Mouse (Mus musculus) erythroid progenitor cell, adult 5-6 weeks (primary cell): ENCODE data around the gene Tmtc4. TPM values are rescaled to one million over a fixed set of nuclear protein-coding genes. Genes with fewer than 3 reads are reported as not detected.
A peak's percentile ranks its signal among the peaks of the same experiment; 100 is the strongest.

ENCODE experiments used
- ATAC-seq: replicated peaks from 2 replicates; pipeline ENCODE4 v1.8.0; 2016; ENCODE audit warnings: moderate number of reproducible peaks, mild to moderate bottlenecking, moderate TSS enrichment, inconsistent platforms; ENCODE audit not compliant: poor library complexity, low FRiP score, severe bottlenecking
- total RNA-seq, 2 experiments: library from RNA; stranded (forward) in 1 of 2; stranded (reverse) in 1 of 2; fragments of 150-400 nt in 1 of 2; fragments of 186-747, 209-891 nt in 1 of 2; gene quantifications; 2 replicates each; pipeline versions ENCODE4 v1.2.3 to v1.2.4; 2015 to 2017; ENCODE audit warnings: low replicate concordance in 2 of 2

Gene Tmtc4
- total RNA-seq, 2 experiments from 2014 or later, result 15.9 TPM; not detected in 1

DNA sequence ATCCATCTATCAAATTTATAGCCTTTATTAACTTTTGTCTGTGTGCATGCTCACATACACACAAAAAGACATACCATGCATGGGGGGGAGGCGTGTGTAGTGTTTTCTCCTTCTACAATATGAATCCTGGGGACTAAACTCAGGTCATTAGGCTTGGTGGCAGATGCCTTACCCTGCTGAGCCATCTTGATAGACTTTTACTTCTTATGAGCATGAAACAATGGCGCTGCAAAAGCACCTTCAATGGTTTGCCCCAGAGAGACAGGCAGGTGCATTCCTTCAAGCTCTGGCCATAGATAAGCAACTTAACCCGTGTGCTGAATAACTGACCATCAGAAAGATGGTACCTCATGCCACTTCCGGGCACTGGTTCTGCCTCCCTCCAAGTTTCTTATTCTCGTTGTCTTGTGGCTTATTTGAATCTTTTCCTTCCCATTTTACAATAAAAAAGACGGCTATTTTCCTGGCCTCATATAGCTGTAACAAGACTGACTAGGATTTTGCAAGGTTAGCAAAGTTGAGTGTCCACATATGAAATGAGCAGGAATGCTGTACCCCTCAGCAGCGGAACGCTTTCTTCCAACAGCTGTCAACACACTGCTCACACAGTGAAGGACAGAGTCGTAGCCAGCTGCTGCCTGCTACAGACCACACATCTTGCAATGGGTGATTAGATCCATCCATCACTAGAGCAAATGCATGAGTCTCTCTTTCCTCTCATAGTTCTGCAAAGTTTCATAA, 6.6 kb downstream of the Tmtc4 start:
- ATAC-seq, result no peak

DNA sequence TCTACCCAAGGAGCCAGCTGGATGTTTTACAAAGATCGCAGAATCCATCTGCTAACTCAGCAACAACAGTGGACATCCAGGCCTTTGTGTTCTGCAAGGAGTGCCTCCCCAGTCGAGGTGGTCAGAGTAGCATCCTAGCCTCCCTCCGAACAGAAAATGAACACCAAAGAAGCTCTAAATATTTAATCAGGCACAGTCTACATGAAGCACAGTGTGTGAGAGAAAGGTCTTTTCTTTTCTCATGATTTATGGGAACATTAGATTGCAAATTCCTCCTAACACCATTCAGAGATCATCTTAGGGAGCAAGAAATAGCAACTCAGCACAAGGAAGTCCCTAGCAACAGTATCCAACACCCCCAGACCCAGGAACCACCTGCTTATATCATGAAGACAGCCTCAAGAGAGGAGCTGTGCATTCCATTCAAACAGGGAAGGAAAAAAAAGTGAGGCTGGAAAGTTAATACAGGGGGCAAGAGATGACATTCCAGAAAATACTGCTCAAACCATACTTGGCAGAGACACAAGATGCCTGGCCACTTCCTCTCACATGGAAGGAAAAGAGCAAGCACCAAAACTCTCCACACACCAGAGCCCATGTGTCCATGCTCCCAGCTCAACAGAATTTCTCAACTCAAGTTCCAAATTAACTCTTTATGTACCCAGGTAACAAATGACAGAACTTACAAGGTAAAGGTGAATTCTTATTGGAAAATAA, 8.8 kb downstream of the Tmtc4 start:
- ATAC-seq, result no peak

DNA sequence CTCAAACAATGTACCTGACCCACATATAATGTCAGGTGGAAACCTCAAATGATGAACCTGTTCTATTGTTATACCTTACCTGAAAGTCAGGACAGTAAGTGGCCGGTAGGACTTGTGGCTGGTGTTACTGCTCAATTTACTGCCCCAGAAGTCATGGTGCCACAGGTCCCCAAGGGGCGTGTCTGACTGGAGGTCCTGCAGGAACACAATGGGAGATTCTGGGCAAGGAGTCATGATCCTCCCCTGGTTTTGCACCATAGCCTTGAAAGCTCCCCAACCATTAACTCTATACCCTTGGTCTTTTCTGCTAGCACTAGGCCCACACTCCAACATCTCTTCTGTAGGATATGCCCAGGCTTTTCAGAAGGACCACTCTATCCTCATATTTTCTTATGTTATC, 10.7 kb downstream of the Tmtc4 start:
- ATAC-seq, result no peak

DNA sequence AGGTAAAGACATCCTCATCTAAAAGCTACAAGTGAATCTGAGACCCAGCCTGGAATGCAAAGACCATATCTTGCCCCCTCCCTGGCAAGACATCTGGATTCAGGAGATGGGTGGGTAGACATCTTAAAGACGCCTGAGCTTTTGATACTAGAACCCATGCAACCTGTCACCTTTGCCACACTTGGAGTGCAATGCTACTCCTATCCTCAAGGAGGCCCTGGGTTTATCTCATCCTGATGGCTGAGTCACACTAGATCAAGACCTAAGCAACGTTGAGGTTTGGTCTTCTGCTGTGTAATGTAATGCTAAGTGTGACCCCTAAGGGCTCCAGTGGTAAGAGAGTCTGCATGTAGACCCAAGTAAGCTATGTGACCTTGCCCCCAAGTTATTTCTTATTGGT, 15.8 kb downstream of the Tmtc4 start:
- no peak for ATAC-seq

DNA sequence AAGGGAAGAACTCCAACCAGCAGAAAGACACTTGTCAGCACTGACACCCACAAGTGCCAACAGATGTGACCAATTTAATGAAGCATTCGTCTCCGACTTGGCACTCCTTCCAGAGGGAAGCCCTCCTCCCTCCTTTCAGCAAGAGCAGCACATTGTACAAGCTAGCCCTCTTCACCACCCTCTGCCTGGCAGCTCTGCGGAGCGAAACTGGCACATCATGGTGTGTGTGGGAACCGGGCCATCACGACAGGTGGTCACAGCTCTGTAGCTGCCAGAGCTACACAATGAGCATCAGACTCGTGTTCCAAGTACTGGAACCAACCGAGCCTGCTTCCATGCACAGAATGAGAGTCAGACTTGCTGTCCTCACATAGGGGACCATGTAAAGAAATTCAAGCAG, 25.9 kb downstream of the Tmtc4 start:
- no peak for ATAC-seq

DNA sequence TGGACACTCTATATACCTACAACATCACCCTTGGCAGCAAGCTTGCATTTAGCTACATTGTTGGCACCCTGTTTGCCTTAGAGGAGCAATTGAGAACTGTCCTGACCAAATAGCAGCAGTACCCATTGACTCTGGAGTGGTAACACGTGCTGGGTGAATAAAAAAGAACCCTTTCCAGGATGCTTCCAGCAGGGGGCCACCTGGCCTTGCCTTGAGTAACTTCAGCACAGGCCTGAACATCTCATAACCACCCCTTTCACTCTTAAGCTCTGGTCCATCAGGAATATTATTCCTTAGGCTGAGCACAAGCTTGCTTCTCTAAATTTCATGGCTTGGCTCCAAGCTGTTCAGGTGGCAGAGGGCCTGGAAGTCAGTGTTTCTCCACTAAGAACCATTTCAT, 30.5 kb downstream of the Tmtc4 start:
- no peak for ATAC-seq

DNA sequence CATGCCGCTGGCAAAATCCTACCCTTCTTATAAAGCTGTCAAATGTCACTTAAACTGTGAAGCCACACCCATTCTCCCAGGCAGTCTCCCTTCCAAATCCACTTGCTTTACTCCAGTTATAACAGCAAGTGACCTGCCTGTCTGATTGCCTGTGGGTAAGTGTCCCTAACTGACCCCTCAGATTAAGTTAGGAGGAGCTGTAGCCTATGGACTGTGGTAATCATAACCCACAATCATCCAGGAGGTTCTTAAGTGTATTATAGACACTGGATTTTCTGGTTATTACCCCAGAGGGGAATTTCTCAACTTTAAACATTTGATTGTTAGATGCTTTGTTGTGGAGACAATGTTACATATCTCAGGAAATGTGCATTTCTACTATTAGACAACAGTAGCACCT, 31.3 kb downstream of the Tmtc4 start:
- no peak for ATAC-seq

DNA sequence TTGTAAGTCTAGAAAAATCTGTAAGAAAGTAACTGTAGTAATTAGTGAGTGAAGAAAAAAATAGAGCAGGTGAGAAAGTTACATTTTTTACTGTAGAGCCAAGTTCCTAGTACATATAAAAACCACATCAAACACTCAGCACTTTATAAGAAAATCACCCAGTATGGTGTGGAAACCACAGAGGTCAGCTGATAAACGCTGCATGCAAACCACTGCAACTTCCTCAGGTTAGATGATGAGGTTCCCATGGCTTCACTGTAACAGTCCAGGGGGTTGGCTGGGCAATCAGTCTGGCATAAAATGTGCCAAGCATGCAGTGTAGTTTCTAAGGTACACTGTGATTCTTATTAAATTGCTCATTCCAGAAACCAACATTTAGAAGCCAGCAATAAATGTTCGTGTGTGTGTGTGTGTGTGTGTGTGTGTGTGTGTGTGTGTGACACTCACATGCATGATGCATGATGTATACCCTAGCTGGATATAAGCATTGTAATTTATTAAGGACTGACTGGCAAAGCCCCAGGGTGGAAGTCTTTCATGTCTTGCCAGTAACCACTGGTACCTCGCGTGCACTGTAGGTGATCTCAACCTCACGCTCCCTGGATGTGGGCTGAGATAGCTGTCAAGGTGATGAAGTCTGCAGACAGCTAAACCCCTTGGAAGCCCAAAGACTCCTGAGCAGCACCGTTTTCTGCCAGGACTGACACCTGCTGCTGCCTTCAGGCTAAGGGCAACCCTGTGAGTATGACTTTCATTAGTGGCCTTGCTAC, 32.0 kb downstream of the Tmtc4 start:
- ATAC-seq, result no peak

DNA sequence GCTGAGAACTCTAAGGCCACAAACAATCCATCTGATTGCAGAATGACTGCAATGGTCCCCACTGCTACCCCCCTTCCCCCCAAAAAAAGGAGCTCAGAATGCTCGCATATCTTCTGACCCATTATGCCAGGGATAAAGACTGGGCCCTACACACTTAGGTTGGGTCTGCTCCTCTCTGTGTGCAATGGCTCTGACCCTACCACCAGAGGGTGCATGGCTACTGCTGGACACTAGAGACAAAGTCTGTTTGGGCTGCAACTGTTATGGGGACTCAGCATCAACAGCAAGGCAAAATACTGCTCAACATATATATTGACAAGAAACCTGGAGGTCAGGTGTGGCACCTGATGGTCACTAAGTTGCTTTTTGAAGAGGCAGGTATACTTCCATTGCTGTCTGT, 32.9 kb downstream of the Tmtc4 start:
- ATAC-seq, result no peak

DNA sequence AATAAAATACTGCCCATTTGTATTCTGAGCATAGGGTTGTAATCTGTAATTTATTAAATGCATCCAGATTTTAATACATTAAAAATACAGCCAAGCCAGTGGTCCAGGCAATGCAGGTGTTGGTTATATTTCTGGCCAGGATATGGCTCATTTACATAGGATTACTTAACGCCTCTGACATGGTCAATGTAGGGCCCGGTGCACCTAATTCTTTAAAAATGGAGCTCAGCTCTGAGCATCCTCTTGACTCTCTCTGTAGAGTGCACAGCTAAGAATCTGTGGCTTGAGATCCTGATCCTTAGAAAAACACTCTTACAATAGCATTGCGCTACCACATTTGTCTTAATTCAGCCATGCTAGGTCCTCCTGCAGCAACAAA, 40.4 kb downstream of the Tmtc4 start:
- no peak for ATAC-seq

DNA sequence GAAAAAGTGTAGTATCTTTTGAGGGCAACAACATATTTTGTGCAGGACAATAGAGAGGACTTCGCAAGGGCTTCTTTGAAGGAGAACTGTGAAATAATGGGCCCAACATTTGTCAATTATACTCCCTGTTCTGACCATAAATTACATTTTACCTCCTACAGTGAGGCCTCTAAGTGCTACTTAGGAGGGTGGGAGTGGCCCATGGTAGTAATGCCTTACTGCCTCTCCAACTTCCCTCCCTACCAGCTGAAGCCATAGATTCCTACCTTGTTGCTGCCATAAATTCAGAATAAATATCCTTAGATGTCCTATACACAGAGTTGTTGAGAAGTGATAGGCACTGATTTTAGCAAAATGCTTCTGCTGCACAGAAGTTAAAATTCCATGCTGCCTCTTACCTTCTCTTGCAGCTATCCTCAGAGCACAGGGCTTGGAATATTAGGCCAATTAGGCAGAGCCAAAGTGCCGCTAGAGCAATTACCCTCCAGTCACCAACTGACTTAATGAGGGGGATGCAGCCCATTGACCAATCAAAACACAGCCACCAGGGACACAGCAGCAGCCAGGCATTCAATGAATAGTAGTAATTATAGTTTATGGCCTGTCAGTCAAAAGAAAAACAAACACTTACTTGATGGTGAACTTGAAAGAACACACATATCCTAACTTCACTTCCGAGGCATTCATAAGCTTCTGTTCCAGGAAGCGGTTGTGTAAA, 40.9 kb downstream of the Tmtc4 start:
- ATAC-seq, result no peak

DNA sequence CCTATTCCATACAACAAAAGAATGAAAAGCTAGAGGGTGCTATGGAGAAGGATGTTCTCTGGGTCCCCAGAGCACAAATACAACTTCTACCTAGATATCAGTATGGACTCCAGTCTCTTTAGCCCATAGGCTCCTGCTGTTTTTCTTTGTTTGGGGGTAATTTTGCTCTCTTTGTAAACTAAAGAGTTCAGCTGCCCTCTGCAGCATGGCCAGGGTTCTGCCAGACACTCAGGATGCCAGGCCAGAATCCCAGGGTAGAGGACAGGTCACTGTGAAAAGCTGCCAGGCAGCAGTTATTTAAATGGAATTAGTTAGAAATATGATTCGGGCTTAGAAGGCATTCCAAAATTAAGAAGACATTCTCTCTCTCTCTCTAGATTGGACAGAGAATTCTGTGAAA, 47.4 kb downstream of the Tmtc4 start:
- no peak for ATAC-seq

DNA sequence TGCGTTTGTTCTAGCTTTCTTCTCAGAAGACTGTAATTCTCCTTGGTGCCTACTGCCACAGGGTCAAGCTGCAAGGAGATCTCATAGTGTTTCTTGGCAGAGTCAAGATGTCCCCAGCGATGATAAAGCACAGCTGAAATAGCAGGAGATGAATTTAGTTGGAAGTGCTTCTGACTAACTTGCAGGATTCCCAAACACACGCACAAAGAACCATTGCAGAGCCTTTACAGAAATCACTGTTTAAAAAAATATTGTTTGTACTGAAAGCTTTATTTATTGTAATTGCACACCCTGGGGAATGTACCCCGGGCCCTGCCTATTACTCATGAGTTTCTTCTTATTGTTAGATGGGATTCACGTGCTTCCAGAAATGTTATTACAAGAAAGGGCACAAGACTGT, 63.8 kb downstream of the Tmtc4 start:
- no peak for ATAC-seq

DNA sequence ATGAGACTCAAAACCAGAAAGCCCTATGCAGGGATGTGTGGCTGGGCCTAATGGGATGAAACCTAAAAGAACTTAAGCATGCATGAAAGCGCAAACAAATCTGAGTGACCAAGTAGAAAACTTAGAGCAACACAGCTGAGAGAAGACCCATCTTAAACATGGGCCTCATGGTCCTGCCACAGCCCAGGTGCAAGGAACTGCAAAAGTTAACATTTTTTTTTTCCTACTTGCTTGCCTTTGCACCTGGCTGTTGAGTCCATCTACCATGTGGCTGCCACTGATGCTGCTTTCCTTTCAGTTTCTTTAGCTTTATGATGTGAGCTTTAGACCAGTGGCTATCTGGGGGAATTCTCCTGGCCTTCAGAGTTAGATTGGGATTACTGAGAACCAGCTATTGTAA, 66.2 kb downstream of the Tmtc4 start:
- no peak for ATAC-seq

DNA sequence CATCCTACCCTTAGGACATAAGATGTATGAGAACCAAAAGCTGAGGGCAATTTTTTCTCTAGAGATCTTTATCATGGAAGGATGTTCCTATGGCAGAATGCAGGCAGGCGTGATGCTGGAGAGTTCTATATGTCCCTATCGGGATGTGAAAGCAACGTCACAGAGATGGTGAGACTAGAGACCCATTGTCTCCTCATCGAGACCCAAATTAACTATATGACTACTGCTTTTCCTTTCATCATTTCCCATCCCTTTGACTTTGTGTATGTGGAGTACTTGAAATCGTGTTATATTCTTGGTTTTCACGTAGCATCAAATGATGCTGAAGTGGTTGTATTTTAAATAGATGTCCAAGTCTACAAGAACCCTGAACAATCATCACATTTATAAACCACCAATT, 70.2 kb downstream of the Tmtc4 start, which contains the start of gene Ggact:
Gene Ggact, minus strand, starts transcription at position 101 of the 400 bp plus-strand sequence.
- ATAC-seq, result no peak

DNA sequence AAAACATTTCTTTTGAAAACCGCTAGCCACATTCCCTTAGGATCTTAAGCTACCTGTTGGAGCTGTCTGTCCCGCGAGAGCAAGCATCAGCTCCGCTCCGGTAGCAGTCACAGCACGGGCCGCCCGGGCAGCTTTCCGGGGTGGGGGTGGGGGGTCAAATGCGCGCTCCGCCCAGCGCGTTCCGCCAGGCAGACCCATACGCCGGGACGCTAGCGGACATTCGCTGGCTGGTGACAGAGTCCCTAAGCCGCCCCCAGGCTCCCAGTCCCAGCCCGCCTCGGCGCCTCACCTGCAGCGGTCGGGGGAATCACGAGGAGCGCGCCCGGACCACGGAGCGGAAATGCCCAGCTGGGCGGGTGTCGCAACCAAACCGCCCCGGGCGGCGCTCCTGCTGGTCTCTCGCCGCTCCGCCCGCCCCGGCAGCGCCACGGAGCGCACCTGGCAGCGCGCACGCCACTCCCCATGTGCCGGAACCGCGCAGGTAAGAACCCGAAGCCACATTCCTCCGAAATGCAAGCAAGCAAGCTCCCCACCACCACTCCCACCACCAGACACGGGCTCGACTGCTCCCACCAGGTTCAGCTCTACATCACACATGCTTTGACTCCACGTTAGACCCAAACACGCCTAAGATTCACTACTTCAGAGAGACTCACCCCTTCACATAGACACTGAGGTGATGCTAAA, 70.9 kb downstream of the Tmtc4 start:
- peak; percentile 66 for ATAC-seq

DNA sequence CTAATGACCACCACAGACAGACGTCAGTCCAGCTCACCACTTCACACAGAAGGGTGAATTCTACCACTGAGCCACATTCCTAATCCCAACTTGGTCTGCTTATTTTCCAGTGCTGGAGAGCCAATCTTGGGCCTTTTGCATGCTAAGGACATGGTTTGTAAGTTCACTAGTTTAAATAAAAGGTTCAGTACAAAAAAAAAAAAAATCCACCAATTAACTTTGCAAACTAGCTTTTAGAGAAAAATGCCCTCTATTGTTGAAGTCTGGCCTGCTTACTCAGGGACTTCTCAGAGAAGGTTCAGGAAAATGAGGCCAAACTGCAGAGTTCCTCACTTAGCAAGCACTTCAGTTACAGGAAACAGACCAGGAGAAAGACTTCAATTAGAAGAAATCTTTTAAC, 71.7 kb downstream of the Tmtc4 start:
- no peak for ATAC-seq

DNA sequence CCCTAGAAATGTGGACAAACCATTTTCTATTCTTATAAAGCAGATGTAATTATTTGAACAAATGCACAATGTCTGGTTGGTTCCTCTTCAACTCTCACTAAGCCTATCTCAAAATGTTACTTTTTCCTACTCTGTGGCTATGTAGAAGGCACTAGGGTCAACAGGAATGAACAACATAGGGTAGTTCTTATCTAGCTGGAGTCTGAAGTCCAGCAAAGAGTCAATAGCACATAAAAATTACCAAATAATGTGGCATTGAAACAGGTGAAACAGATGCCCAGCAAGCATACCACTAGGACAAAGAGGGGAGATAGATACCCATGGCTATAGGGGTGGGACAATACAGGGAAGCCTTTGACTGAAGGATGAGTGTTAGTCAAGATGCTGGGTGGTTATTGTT, 72.6 kb downstream of the Tmtc4 start:
- ATAC-seq, result no peak

DNA sequence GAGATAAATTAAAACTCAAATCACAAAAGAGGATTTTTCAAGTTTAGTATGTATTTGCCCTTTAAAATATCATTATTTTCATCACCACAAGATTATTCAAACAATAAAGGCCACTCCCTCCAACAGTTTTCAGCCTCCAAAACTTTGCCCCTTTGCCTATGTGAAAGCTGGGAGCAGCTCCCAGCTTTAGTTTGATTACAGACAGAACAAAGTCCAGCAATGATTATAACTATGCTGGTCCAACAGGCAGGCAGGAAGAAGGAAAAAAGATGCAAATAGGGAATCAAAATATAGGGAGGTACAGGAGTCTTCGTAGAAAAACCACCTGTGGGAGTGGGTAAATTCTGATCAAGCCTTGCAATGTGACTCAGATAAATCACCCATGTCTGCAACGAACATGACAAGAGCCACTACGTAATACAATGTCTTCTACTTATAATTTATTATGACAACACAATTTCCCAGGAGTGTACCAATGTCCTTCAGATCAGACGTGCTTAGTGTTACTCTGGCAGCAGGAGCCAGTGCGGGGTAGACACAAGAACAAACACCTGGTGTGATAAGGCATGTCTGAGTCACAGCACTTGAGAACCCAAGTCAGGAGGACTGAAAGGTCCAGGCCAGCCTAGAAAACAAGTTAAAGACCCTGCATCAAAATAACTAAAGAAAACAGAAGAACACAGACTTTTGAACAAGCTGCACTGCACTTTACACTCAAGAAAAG, 74.3 kb downstream of the Tmtc4 start:
- no peak for ATAC-seq
